Mouse (Mus musculus) adrenal gland, postnatal 14 days (tissue): ENCODE data around the gene Klhl29. TPM values are rescaled to one million over a fixed set of nuclear protein-coding genes. Genes with fewer than 3 reads are reported as not detected.
A peak's percentile ranks its signal among the peaks of the same experiment; 100 is the strongest.

Experiments
- DNase-seq: peaks from one replicate; pipeline ENCODE4 v3.0.0; 2021; ENCODE audit warnings: mixed read lengths
- total RNA-seq: library from RNA; stranded (reverse); gene quantifications from 2 replicates; pipeline ENCODE4 v1.2.3, GENCODE M21; 2021

Klhl29 gene
- total RNA-seq, 1 experiment from 2014 or later, result 10.4 TPM

GRCm38 (mm10) chr12:5185603-5186002 lies 189.9 kb downstream of the Klhl29 start:
- no peak for DNase-seq

GRCm38 (mm10) chr12:5182586-5182985 lies 192.9 kb downstream of the Klhl29 start:
- DNase-seq, result no peak

GRCm38 (mm10) chr12:5182165-5182564 lies 193.3 kb downstream of the Klhl29 start:
- peak; percentile 46 for DNase-seq

GRCm38 (mm10) chr12:5176716-5177341 lies 198.7 kb downstream of the Klhl29 start:
- peak; percentile 86 for DNase-seq

- DNase-seq, result peak; percentile 52
Observed at GRCm38 (mm10) chr12:5166141-5166540, 209.3 kb downstream of the Klhl29 start.

GRCm38 (mm10) chr12:5165411-5165810 lies 210.1 kb downstream of the Klhl29 start:
- DNase-seq, result no peak

- DNase-seq, result no peak
Observed at GRCm38 (mm10) chr12:5162672-5163071, 212.8 kb downstream of the Klhl29 start.

GRCm38 (mm10) chr12:5161631-5162030 lies 213.9 kb downstream of the Klhl29 start:
- DNase-seq, result peak; percentile 32

GRCm38 (mm10) chr12:5157931-5158481 lies 217.5 kb downstream of the Klhl29 start:
- peak; percentile 29 for DNase-seq

- DNase-seq, result no peak
Observed at GRCm38 (mm10) chr12:5157021-5157681, 218.3 kb downstream of the Klhl29 start.

- no peak for DNase-seq
Observed at GRCm38 (mm10) chr12:5155177-5155576, 220.3 kb downstream of the Klhl29 start.

- peak; percentile 33 for DNase-seq
Observed at GRCm38 (mm10) chr12:5151859-5152258, 223.6 kb downstream of the Klhl29 start.

- peak; percentile 46 for DNase-seq
Observed at GRCm38 (mm10) chr12:5147346-5148035, 228.0 kb downstream of the Klhl29 start.

- no peak for DNase-seq
Observed at GRCm38 (mm10) chr12:5143903-5144781, 231.3 kb downstream of the Klhl29 start.

- no peak for DNase-seq
Observed at GRCm38 (mm10) chr12:5143224-5143623, 232.3 kb downstream of the Klhl29 start.

GRCm38 (mm10) chr12:5142776-5143175 lies 232.7 kb downstream of the Klhl29 start:
- DNase-seq, result peak; percentile 93

GRCm38 (mm10) chr12:5141040-5141439 lies 234.4 kb downstream of the Klhl29 start:
- DNase-seq, result no peak

- peak; percentile 17 for DNase-seq
Observed at GRCm38 (mm10) chr12:5139302-5139701, 236.2 kb downstream of the Klhl29 start.

GRCm38 (mm10) chr12:5136300-5136699 lies 239.2 kb downstream of the Klhl29 start:
- DNase-seq, result peak; percentile 65

- no peak for DNase-seq
Observed at GRCm38 (mm10) chr12:5129190-5129589, 246.3 kb downstream of the Klhl29 start.

- no peak for DNase-seq
Observed at GRCm38 (mm10) chr12:5125907-5126306, 249.6 kb downstream of the Klhl29 start.

GRCm38 (mm10) chr12:5122972-5123371 lies 252.5 kb downstream of the Klhl29 start:
- DNase-seq, result no peak
